Mouse (Mus musculus): ENCODE measurements around the gene Nova2. TPM values are rescaled to one million over a fixed set of nuclear protein-coding genes. Genes with fewer than 3 reads are reported as not detected.

Gene Nova2
- polyA plus RNA-seq, 1 experiment from 2014 or later = 0.89 TPM

- Histone ChIP-seq H3K4me2 (ENCODE audit: low read depth, low read length) (peak overlapping the region; percentile 37), H3K9me3 (ENCODE audit: control insufficient read depth, low read length) (no peaks in the 10 kb centered on the region), H3K9ac (ENCODE audit: low read length) (peak overlapping the region; percentile 50), H3K4me1 (replicated peaks; ENCODE audit: control insufficient read depth, insufficient read depth, low read length) (peaks cover 41% of the 10 kb centered on the region), H3K4me3 (ENCODE audit: low read length) (no peak overlapping the region), H3K36me3 (ENCODE audit: control insufficient read depth, insufficient read depth, low read length) (peaks cover 9% of the 10 kb centered on the region), H3K27me3 (ENCODE audit: control insufficient read depth, insufficient read depth, low read depth, low read length) (no peaks in the 10 kb centered on the region), H3K27ac (ENCODE audit: low read length) (peak overlapping the region; percentile 50)
- no peak for ATAC-seq (ENCODE audit: low read depth)
- 47% methylated on average over 13 of the region's 13 CpGs for WGBS
Observed at GRCm38 (mm10) chr7:19007026-19007977, 81.6 kb downstream of the Nova2 start.

- WGBS = 73% methylated on average over 7 of the region's 7 CpGs
- peaks cover 35% of the 10 kb centered on the region for H3K4me1 ChIP-seq (replicated peaks; ENCODE audit: control insufficient read depth, insufficient read depth, low read length)
Observed at GRCm38 (mm10) chr7:19010581-19010980, 84.9 kb downstream of the Nova2 start.

DNA sequence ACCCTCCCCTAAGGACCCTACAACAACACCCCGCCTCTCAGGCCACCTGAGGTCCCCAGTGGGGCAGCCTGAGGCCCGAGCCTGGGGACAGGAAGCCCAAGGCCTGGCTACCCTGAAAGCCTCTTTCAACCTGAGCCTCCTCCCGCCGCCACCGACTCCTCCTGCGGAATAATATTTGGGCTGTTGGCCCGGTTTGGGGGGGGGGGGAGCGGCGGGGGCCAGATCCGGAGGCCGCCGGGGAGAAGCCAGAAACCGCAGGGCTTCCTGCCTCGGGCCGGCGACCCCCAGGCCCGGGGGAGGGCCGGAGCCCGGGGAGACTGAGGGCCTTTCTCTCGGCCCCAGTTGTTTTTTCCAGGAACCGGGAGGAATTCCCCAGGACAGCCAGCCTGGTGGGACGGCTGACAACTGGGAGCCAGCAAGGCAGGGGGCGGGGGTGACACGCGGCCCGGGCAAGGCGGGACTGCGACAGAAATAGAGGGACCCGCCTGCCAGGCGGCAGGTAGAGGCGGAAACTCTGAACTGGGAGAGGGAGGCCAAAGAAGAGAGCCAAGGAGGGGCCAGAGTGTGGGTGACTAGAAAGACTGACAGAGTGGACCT, 86.4 kb downstream of the Nova2 start:
- Histone ChIP-seq H3K4me2 (ENCODE audit: low read depth, low read length) (peak overlapping the region; percentile 84), H3K36me3 (ENCODE audit: control insufficient read depth, insufficient read depth, low read length) (no peaks in the 10 kb centered on the region), H3K4me3 (ENCODE audit: low read length) (peak overlapping the region; percentile 52), H3K4me1 (replicated peaks; ENCODE audit: control insufficient read depth, insufficient read depth, low read length) (peaks cover 20% of the 10 kb centered on the region), H3K27me3 (ENCODE audit: control insufficient read depth, insufficient read depth, low read depth, low read length) (no peaks in the 10 kb centered on the region), H3K27ac (ENCODE audit: low read length) (peak overlapping the region; percentile 89), H3K9ac (ENCODE audit: low read length) (peak overlapping the region; percentile 88), H3K9me3 (ENCODE audit: control insufficient read depth, low read length) (no peaks in the 10 kb centered on the region)
- WGBS = under 1% methylated on average over 31 of the region's 31 CpGs
- peak; percentile 74 for ATAC-seq (ENCODE audit: low read depth)

More at GRCm38 (mm10) chr7:19010581-19010980, 84.9 kb downstream of the Nova2 start:
- no peaks in the 10 kb centered on the region for H3K27me3 ChIP-seq (ENCODE audit: control insufficient read depth, insufficient read depth, low read depth, low read length)
- peaks cover 6% of the 10 kb centered on the region for H3K36me3 ChIP-seq (ENCODE audit: control insufficient read depth, insufficient read depth, low read length)
- no peak overlapping the region for H3K4me3 ChIP-seq (ENCODE audit: low read length)
- H3K9me3 ChIP-seq (ENCODE audit: control insufficient read depth, low read length) = no peaks in the 10 kb centered on the region
- H3K4me2 ChIP-seq (ENCODE audit: low read depth, low read length) = no peak overlapping the region
- ATAC-seq (ENCODE audit: low read depth) = no peak
- H3K9ac ChIP-seq (ENCODE audit: low read length) = no peak overlapping the region
- no peak overlapping the region for H3K27ac ChIP-seq (ENCODE audit: low read length)

DNA sequence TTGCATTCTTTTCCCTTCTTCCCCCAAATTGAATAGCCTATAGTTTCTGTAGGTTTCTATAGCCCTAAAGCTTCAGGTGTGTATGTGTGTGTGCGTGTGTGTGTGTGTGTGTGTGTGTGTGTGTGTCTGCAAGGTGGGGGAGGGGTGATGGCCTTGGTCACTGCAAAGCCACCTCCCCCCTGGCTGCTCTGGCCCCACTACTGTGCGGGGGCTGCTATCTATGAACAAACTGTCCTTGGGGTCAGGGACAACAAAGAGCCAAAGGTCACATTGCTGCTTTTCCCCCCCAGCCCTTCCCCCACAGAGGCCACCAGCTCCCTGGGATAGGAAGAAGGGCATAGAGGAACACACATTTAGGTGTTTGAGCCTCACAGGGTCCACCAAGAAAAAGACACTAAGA, 87.2 kb downstream of the Nova2 start:
- no peaks in the 10 kb centered on the region for H3K27me3 ChIP-seq (ENCODE audit: control insufficient read depth, insufficient read depth, low read depth, low read length)
- 32% methylated on average over 2 of the region's 2 CpGs for WGBS
- H3K4me2 ChIP-seq (ENCODE audit: low read depth, low read length) = no peak overlapping the region; the same call in 1 of the 2 replicates
- H3K9ac ChIP-seq (ENCODE audit: low read length) = no peak overlapping the region
- H3K4me3 ChIP-seq (ENCODE audit: low read length) = no peak overlapping the region
- H3K4me1 ChIP-seq (replicated peaks; ENCODE audit: control insufficient read depth, insufficient read depth, low read length) = peaks cover 14% of the 10 kb centered on the region
- H3K36me3 ChIP-seq (ENCODE audit: control insufficient read depth, insufficient read depth, low read length) = no peaks in the 10 kb centered on the region
- no peak for ATAC-seq (ENCODE audit: low read depth)
- no peak overlapping the region for H3K27ac ChIP-seq (ENCODE audit: low read length)
- H3K9me3 ChIP-seq (ENCODE audit: control insufficient read depth, low read length) = no peaks in the 10 kb centered on the region

GRCm38 (mm10) chr7:19014452-19014851, 88.8 kb downstream of the Nova2 start:
- Histone ChIP-seq H3K36me3 (ENCODE audit: control insufficient read depth, insufficient read depth, low read length) (no peaks in the 10 kb centered on the region), H3K4me1 (replicated peaks; ENCODE audit: control insufficient read depth, insufficient read depth, low read length) (peaks cover 14% of the 10 kb centered on the region), H3K27me3 (ENCODE audit: control insufficient read depth, insufficient read depth, low read depth, low read length) (no peaks in the 10 kb centered on the region), H3K27ac (ENCODE audit: low read length) (no peak overlapping the region), H3K9me3 (ENCODE audit: control insufficient read depth, low read length) (no peaks in the 10 kb centered on the region), H3K9ac (ENCODE audit: low read length) (no peak overlapping the region), H3K4me3 (ENCODE audit: low read length) (no peak overlapping the region), H3K4me2 (ENCODE audit: low read depth, low read length) (no peak overlapping the region)
- whole genome bisulfite sequencing = 68% methylated on average over 14 of the region's 15 CpGs
- no peak for ATAC-seq (ENCODE audit: low read depth)

Other genes starting within 250 kb of the Nova2 start
- gene Psg20, start 239.7 kb upstream of the Nova2 start, polyA plus RNA-seq (2015; fragmentation: Nextera tagmentation; extraction: Ambion mirVana) = not detected in 2 replicates
- not detected in 2 replicates for gene Psg22, start 207.8 kb upstream of the Nova2 start, polyA plus RNA-seq (2015; fragmentation: Nextera tagmentation; extraction: Ambion mirVana)
- gene Psg19, start 127.4 kb upstream of the Nova2 start, polyA plus RNA-seq (2015; fragmentation: Nextera tagmentation; extraction: Ambion mirVana) = not detected in 2 replicates
- 0.06 TPM in 1 of 2 replicates, not detected in the other for gene Psg17, start 104.3 kb upstream of the Nova2 start, polyA plus RNA-seq (2015; fragmentation: Nextera tagmentation; extraction: Ambion mirVana)
- gene Mill2, start 85.9 kb upstream of the Nova2 start, polyA plus RNA-seq (2015; fragmentation: Nextera tagmentation; extraction: Ambion mirVana) = 2.3 and 3.0 TPM in 2 replicates
- 12.5 and 18.1 TPM in 2 replicates for gene Pglyrp1, start 54.6 kb upstream of the Nova2 start, polyA plus RNA-seq (2015; fragmentation: Nextera tagmentation; extraction: Ambion mirVana)
- gene Ccdc61, start 15.5 kb upstream of the Nova2 start, polyA plus RNA-seq (2015; fragmentation: Nextera tagmentation; extraction: Ambion mirVana) = 30.8 and 32.7 TPM in 2 replicates
- not detected in 2 replicates for gene Nanos2, start 61.5 kb downstream of the Nova2 start, polyA plus RNA-seq (2015; fragmentation: Nextera tagmentation; extraction: Ambion mirVana)
- 2.1 and 2.8 TPM in 2 replicates for gene Mypop, start 65.4 kb downstream of the Nova2 start, polyA plus RNA-seq (2015; fragmentation: Nextera tagmentation; extraction: Ambion mirVana)
- 16.0 and 16.5 TPM in 2 replicates for gene Irf2bp1, start 78.2 kb downstream of the Nova2 start, polyA plus RNA-seq (2015; fragmentation: Nextera tagmentation; extraction: Ambion mirVana)
- 2.3 TPM in 2 replicates for gene Foxa3, start 97.7 kb downstream of the Nova2 start, polyA plus RNA-seq (2015; fragmentation: Nextera tagmentation; extraction: Ambion mirVana)
- gene Sympk, start 98.5 kb downstream of the Nova2 start, polyA plus RNA-seq (2015; fragmentation: Nextera tagmentation; extraction: Ambion mirVana) = 27.4 and 27.5 TPM in 2 replicates
- not detected in 2 replicates for gene Rsph6a, start 128.8 kb downstream of the Nova2 start, polyA plus RNA-seq (2015; fragmentation: Nextera tagmentation; extraction: Ambion mirVana)
- gene Dmwd, start 150.3 kb downstream of the Nova2 start, polyA plus RNA-seq (2015; fragmentation: Nextera tagmentation; extraction: Ambion mirVana) = 11.3 and 11.9 TPM in 2 replicates
- 28.7 and 29.3 TPM in 2 replicates for gene Dmpk, start 158.0 kb downstream of the Nova2 start, polyA plus RNA-seq (2015; fragmentation: Nextera tagmentation; extraction: Ambion mirVana)
- 7.2 and 7.5 TPM in 2 replicates for gene Six5, start 168.7 kb downstream of the Nova2 start, polyA plus RNA-seq (2015; fragmentation: Nextera tagmentation; extraction: Ambion mirVana)
- gene Gm4969, start 192.5 kb downstream of the Nova2 start, polyA plus RNA-seq (2015; fragmentation: Nextera tagmentation; extraction: Ambion mirVana) = 1.9 and 2.2 TPM in 2 replicates
- gene Fbxo46, start 194.0 kb downstream of the Nova2 start, polyA plus RNA-seq (2015; fragmentation: Nextera tagmentation; extraction: Ambion mirVana) = 16.2 and 16.3 TPM in 2 replicates
- 15.4 and 15.7 TPM in 2 replicates for gene Qpctl, start 223.4 kb downstream of the Nova2 start, polyA plus RNA-seq (2015; fragmentation: Nextera tagmentation; extraction: Ambion mirVana)
- 135 and 144 TPM in 2 replicates for gene Snrpd2, start 223.8 kb downstream of the Nova2 start, polyA plus RNA-seq (2015; fragmentation: Nextera tagmentation; extraction: Ambion mirVana)
- 5.6 and 8.2 TPM in 2 replicates for gene Gipr, start 240.2 kb downstream of the Nova2 start, polyA plus RNA-seq (2015; fragmentation: Nextera tagmentation; extraction: Ambion mirVana)